ENCODE assay signal across 8 mouse cellular contexts in genomic region chr11:35864981-35865604, GRCm38 (mm10). TPM values are rescaled to one million over a fixed set of nuclear protein-coding genes. Genes with fewer than 3 reads are reported as not detected.
DNase-seq lines count a peak whose midpoint lies in the region; ATAC-seq and TF ChIP-seq lines count a peak whose summit lies in the region.

No protein-coding gene starts in this region.

- no peak overlapping the region for H3K4me3 ChIP-seq in heart, embryonic 15.5 days
- H3K4me3 ChIP-seq in embryonic facial prominence, embryonic 15.5 days (replicated peaks), result no peak overlapping the region
- H3K4me3 ChIP-seq in layer of hippocampus, adult 2 months, result no peak overlapping the region
- no peak overlapping the region for H3K4me3 ChIP-seq in midbrain, embryonic 16.5 days (ENCODE audit: low read depth, low read length)

- no peaks in the 10 kb centered on the region for H3K9me3 ChIP-seq in heart, embryonic 15.5 days (replicated peaks)
- no peaks in the 10 kb centered on the region for H3K9me3 ChIP-seq in embryonic facial prominence, embryonic 15.5 days (replicated peaks)
- H3K9me3 ChIP-seq in midbrain, embryonic 16.5 days (replicated peaks; ENCODE audit: control insufficient read depth, low read length, poor library complexity, severe bottlenecking), result no peaks in the 10 kb centered on the region

- no peak for DNase-seq in heart, postnatal 4 days
- peak; percentile 46 to 76 for DNase-seq in layer of hippocampus, adult 2 months (ENCODE audit: low spot score in 2 of 2)
- no peak for DNase-seq in adrenal gland, postnatal 14 days
- no peak for DNase-seq in heart, postnatal 10 days
- no peak for DNase-seq in cerebellum, adult 11-12 months

- 0 out of 2 replicates have a peak overlapping the region, but pooled peaks have one; percentile 48 for H3K27ac ChIP-seq in heart, embryonic 15.5 days
- no peak overlapping the region for H3K27ac ChIP-seq in embryonic facial prominence, embryonic 15.5 days (replicated peaks)
- peak overlapping the region; percentile 80 for H3K27ac ChIP-seq in layer of hippocampus, adult 2 months
- H3K27ac ChIP-seq in midbrain, embryonic 16.5 days (ENCODE audit: low read length), result peak overlapping the region; percentile 87

- intact Hi-C loops in heart, postnatal 10 days (cut with DNase I), result no loop called here

- no peak overlapping the region for H3K4me2 ChIP-seq in heart, embryonic 15.5 days
- peak overlapping the region; percentile 19; the same call in 1 of the 2 replicates for H3K4me2 ChIP-seq in embryonic facial prominence, embryonic 15.5 days (replicated peaks)
- H3K4me2 ChIP-seq in midbrain, embryonic 16.5 days (ENCODE audit: low read length), result peak overlapping the region; percentile 3

- no peak for ATAC-seq in heart, embryonic 15.5 days (replicated peaks; ENCODE audit: insufficient number of reproducible peaks, insufficient read depth, low FRiP score, low read depth)
- peak; percentile 86 for ATAC-seq in embryonic facial prominence, embryonic 15.5 days (ENCODE audit: insufficient number of reproducible peaks, low FRiP score, low TSS enrichment, low read depth)
- peak; percentile 95 for ATAC-seq in midbrain, embryonic 16.5 days

- 40% methylated on average over 9 of the region's 9 CpGs for WGBS in heart, embryonic 15.5 days
- WGBS in embryonic facial prominence, embryonic 15.5 days, result 24% methylated on average over 9 of the region's 9 CpGs
- 8% methylated on average over 9 of the region's 9 CpGs for WGBS in midbrain, embryonic 16.5 days

- no peaks in the 10 kb centered on the region for H3K27me3 ChIP-seq in heart, embryonic 15.5 days
- H3K27me3 ChIP-seq in embryonic facial prominence, embryonic 15.5 days, result no peaks in the 10 kb centered on the region
- H3K27me3 ChIP-seq in midbrain, embryonic 16.5 days (ENCODE audit: control insufficient read depth, insufficient read depth, low read depth, low read length), result no peaks in the 10 kb centered on the region

- H3K4me1 ChIP-seq in heart, embryonic 15.5 days (replicated peaks), result peaks cover 13% of the 10 kb centered on the region
- peaks cover 14% of the 10 kb centered on the region for H3K4me1 ChIP-seq in embryonic facial prominence, embryonic 15.5 days
- peaks cover 26% of the 10 kb centered on the region for H3K4me1 ChIP-seq in midbrain, embryonic 16.5 days (ENCODE audit: control insufficient read depth, insufficient read depth, low read length)

- no peak overlapping the region for H3K9ac ChIP-seq in heart, embryonic 15.5 days
- no peak overlapping the region for H3K9ac ChIP-seq in embryonic facial prominence, embryonic 15.5 days
- peak overlapping the region; percentile 47; the same call in 1 of the 2 replicates for H3K9ac ChIP-seq in midbrain, embryonic 16.5 days (ENCODE audit: low read depth, low read length)

- no peak for TF ChIP-seq CTCF in layer of hippocampus, adult 2 months (conservative IDR thresholded peaks at IDR 0.05)

- H3K36me3 ChIP-seq in heart, embryonic 15.5 days, result no peaks in the 10 kb centered on the region
- H3K36me3 ChIP-seq in embryonic facial prominence, embryonic 15.5 days, result peaks cover 8% of the 10 kb centered on the region; the same call in 1 of the 2 replicates
- 0 out of 2 replicates have a peak, but pooled peaks cover under 1% of the 10 kb centered on the region for H3K36me3 ChIP-seq in midbrain, embryonic 16.5 days (ENCODE audit: control insufficient read depth, insufficient read depth, low read length)

RNA-seq across cellular contexts. Expression of gene Rars, which starts 30.8 kb away (rescaled TPM):
- 53.4 and 60.2 TPM in 2 replicates for polyA plus RNA-seq in heart, embryonic 15.5 days (2015; fragmentation: Nextera tagmentation; extraction: Ambion mirVana)
- 10 to 100 TPM; 47.9 to 53.4 TPM for total RNA-seq in heart, postnatal 4 days (2021)
- polyA plus RNA-seq in embryonic facial prominence, embryonic 15.5 days (2015; fragmentation: Nextera tagmentation; extraction: Ambion mirVana), result 77.1 and 77.8 TPM in 2 replicates
- 10 to 100 TPM; 45.6 to 53.6 TPM for total RNA-seq in layer of hippocampus, adult 2 months (2021)
- 70.2 and 71.9 TPM in 2 replicates for polyA plus RNA-seq in midbrain, embryonic 16.5 days (2015; fragmentation: Nextera tagmentation; extraction: Ambion mirVana)
- 64.7 and 75.4 TPM in 2 replicates for total RNA-seq in adrenal gland, postnatal 14 days (2021)
- 10 to 100 TPM; 40.9 to 41.5 TPM for total RNA-seq in heart, postnatal 10 days (2021)

Comparison
In these comparisons a context has a peak if more than half of its experiments do, and no peak if none do; other contexts are left out.
1. DNase-seq: peak in layer of hippocampus, adult 2 months (2 of 2); none in heart, postnatal 4 days (single experiment), adrenal gland, postnatal 14 days (single experiment), heart, postnatal 10 days (0 of 2) and cerebellum, adult 11-12 months (single experiment).